Mouse (Mus musculus) olfactory bulb, adult 2 months (tissue): Measurements from ENCODE around the gene Haus4. TPM values are rescaled to one million over a fixed set of nuclear protein-coding genes. Genes with fewer than 3 reads are reported as not detected.

ENCODE experiments used
- H3K27ac ChIP-seq: fragments of 200-500 bp; 2 replicates; pipeline ENCODE4 v1.5.1; 2012; ENCODE audit warnings: low read depth, low read length; ENCODE audit not compliant: insufficient read depth
- H3K4me1 ChIP-seq: fragments of 200-500 bp; 2 replicates; pipeline ENCODE4 v1.6.1; 2012; ENCODE audit warnings: low read length; ENCODE audit not compliant: control insufficient read depth, insufficient read depth
- H3K4me3 ChIP-seq: fragments of 200-500 bp; 2 replicates; pipeline ENCODE4 v1.5.1; 2012; ENCODE audit warnings: mild to moderate bottlenecking, low read depth, low read length, moderate library complexity; ENCODE audit not compliant: insufficient read depth
- CTCF ChIP-seq: fragments of 200-500 bp; IDR thresholded peaks from 2 replicates; pipeline ENCODE4 v1.5.1; 2012; ENCODE audit warnings: low read depth, mild to moderate bottlenecking, low read length, moderate library complexity; ENCODE audit not compliant: insufficient read depth
- POLR2A ChIP-seq: fragments of 200-500 bp; IDR thresholded peaks from 2 replicates; pipeline ENCODE4 v1.6.1; 2012; ENCODE audit warnings: mild to moderate bottlenecking, low read depth, low read length, moderate library complexity; ENCODE audit not compliant: insufficient read depth
- WGBS: fragments of 180-500 bp; shearing (Covaris S2); methylation state at CpG from one replicate; pipeline ENCODE4 v1.1.7; 2018; 5-methylcytosine and 5-hydroxymethylcytosine counted together
- polyA plus RNA-seq: library from polyadenylated mRNA; stranded (reverse); fragments of >200 nt; gene quantifications from 2 replicates; pipeline ENCODE4 v1.2.4, GENCODE M21; 2012; ENCODE audit warnings: low replicate concordance; ENCODE audit not compliant: missing spikeins, insufficient read depth, insufficient read length

The Haus4 gene
- polyA plus RNA-seq, 1 experiment = not detected

- H3K4me1 ChIP-seq = peaks cover 7% of the 10 kb centered on the region
- H3K27ac ChIP-seq = peak overlapping the region; percentile 79
- H3K4me3 ChIP-seq = peak overlapping the region; percentile 81
- 2% methylated on average over 17 of the region's 17 CpGs for WGBS
- no peak for TF ChIP-seq POLR2A
- TF ChIP-seq CTCF = no peak
These were observed 37.6 kb downstream of the Haus4 start for GRCm38 (mm10) chr14:54516710-54517310.

GRCm38 (mm10) chr14:54509774-54510173, 44.6 kb downstream of the Haus4 start:
- Histone ChIP-seq H3K4me3 (no peak overlapping the region), H3K4me1 (no peaks in the 10 kb centered on the region), H3K27ac (no peak overlapping the region)
- 90% methylated on average over 9 of the region's 9 CpGs for WGBS
- TF ChIP-seq CTCF = no peak
- TF ChIP-seq POLR2A = no peak

GRCm38 (mm10) chr14:54503092-54503491, 51.3 kb downstream of the Haus4 start:
- no peaks in the 10 kb centered on the region for H3K4me1 ChIP-seq
- no peak overlapping the region for H3K27ac ChIP-seq
- TF ChIP-seq POLR2A = no peak
- TF ChIP-seq CTCF = no peak
- H3K4me3 ChIP-seq = no peak overlapping the region
- 87% methylated on average over 2 of the region's 2 CpGs for WGBS

GRCm38 (mm10) chr14:54501365-54501764, 53.1 kb downstream of the Haus4 start:
- TF ChIP-seq POLR2A = no peak
- no peak for TF ChIP-seq CTCF
- 74% methylated on average over 2 of the region's 2 CpGs for WGBS
- Histone ChIP-seq H3K4me1 (no peaks in the 10 kb centered on the region), H3K4me3 (no peak overlapping the region), H3K27ac (no peak overlapping the region)

GRCm38 (mm10) chr14:54499330-54499729, 55.1 kb downstream of the Haus4 start:
- no peaks in the 10 kb centered on the region for H3K4me1 ChIP-seq
- H3K4me3 ChIP-seq = no peak overlapping the region
- 83% methylated on average over 2 of the region's 2 CpGs for WGBS
- H3K27ac ChIP-seq = no peak overlapping the region
- no peak for TF ChIP-seq POLR2A
- TF ChIP-seq CTCF = no peak

- no peak for TF ChIP-seq POLR2A
- no peak for TF ChIP-seq CTCF
- Histone ChIP-seq H3K27ac (no peak overlapping the region), H3K4me1 (peaks cover 2% of the 10 kb centered on the region; the same call in 1 of the 2 replicates), H3K4me3 (no peak overlapping the region)
- WGBS = 89% methylated on average over 14 of the region's 14 CpGs
These were observed 57.7 kb downstream of the Haus4 start for GRCm38 (mm10) chr14:54496706-54497105.

GRCm38 (mm10) chr14:54494234-54494633, 60.2 kb downstream of the Haus4 start:
- H3K4me1 ChIP-seq = peaks cover 2% of the 10 kb centered on the region; the same call in 1 of the 2 replicates
- WGBS = 8% methylated on average over 3 of the region's 3 CpGs
- TF ChIP-seq POLR2A (no peak), CTCF (peak; percentile 54; the same call in 1 of the 2 replicates)
- H3K4me3 ChIP-seq = no peak overlapping the region
- H3K27ac ChIP-seq = no peak overlapping the region

GRCm38 (mm10) chr14:54493236-54493635, 61.2 kb downstream of the Haus4 start:
- H3K4me3 ChIP-seq = no peak overlapping the region
- TF ChIP-seq CTCF = no peak
- no peak for TF ChIP-seq POLR2A
- no peak overlapping the region for H3K27ac ChIP-seq
- WGBS = 86% methylated on average over 5 of the region's 5 CpGs
- H3K4me1 ChIP-seq = peaks cover 2% of the 10 kb centered on the region; the same call in 1 of the 2 replicates

GRCm38 (mm10) chr14:54492345-54493131, 61.9 kb downstream of the Haus4 start:
- TF ChIP-seq CTCF = no peak
- no peak for TF ChIP-seq POLR2A
- Histone ChIP-seq H3K4me3 (no peak overlapping the region), H3K27ac (no peak overlapping the region), H3K4me1 (peaks cover 2% of the 10 kb centered on the region; the same call in 1 of the 2 replicates)
- 47% methylated on average over 18 of the region's 18 CpGs for WGBS

Other genes with a start within 250 kb of the Haus4 start
- not detected in 2 replicates for gene Oxa1l, start 193.8 kb downstream of the Haus4 start, polyA plus RNA-seq
- not detected in 2 replicates for gene Slc7a7, start 136.8 kb downstream of the Haus4 start, polyA plus RNA-seq
- gene Mrpl52, start 127.7 kb downstream of the Haus4 start, polyA plus RNA-seq = not detected in 2 replicates
- gene Mmp14, start 123.0 kb downstream of the Haus4 start, polyA plus RNA-seq = not detected in 2 replicates
- not detected in 2 replicates for gene Lrp10, start 90.5 kb downstream of the Haus4 start, polyA plus RNA-seq
- gene Rem2, start 78.5 kb downstream of the Haus4 start, polyA plus RNA-seq = not detected in 2 replicates
- not detected in 2 replicates for gene Prmt5, start 37.1 kb downstream of the Haus4 start, polyA plus RNA-seq
- gene Ajuba, start 22.9 kb upstream of the Haus4 start, polyA plus RNA-seq = not detected in 2 replicates
- gene 4931414P19Rik, start 51.4 kb upstream of the Haus4 start, polyA plus RNA-seq = not detected in 2 replicates
- not detected in 2 replicates for gene Psmb5, start 63.4 kb upstream of the Haus4 start, polyA plus RNA-seq
- not detected in 2 replicates for gene Psmb11, start 66.8 kb upstream of the Haus4 start, polyA plus RNA-seq
- not detected in 2 replicates for gene Gm17606, start 86.3 kb upstream of the Haus4 start, polyA plus RNA-seq
- gene Cdh24, start 86.7 kb upstream of the Haus4 start, polyA plus RNA-seq = not detected in 2 replicates
- gene 1700123O20Rik, start 131.6 kb upstream of the Haus4 start, polyA plus RNA-seq = not detected in 2 replicates
- 835 TPM in 1 of 2 replicates, not detected in the other for gene Acin1, start 132.3 kb upstream of the Haus4 start, polyA plus RNA-seq
- not detected in 2 replicates for gene Gm29776, start 144.2 kb upstream of the Haus4 start, polyA plus RNA-seq
- gene Cebpe, start 157.6 kb upstream of the Haus4 start, polyA plus RNA-seq = not detected in 2 replicates
- not detected in 2 replicates for gene Slc7a8, start 227.3 kb upstream of the Haus4 start, polyA plus RNA-seq